Mouse (Mus musculus) olfactory bulb, adult 2 months (tissue): ENCODE data around the gene Plxdc2.

ENCODE experiments used
- CTCF ChIP-seq: fragments of 200-500 bp; IDR thresholded peaks from 2 replicates; pipeline ENCODE4 v1.5.1; 2012; ENCODE audit warnings: low read depth, mild to moderate bottlenecking, low read length, moderate library complexity; ENCODE audit not compliant: insufficient read depth
- POLR2A ChIP-seq: fragments of 200-500 bp; IDR thresholded peaks from 2 replicates; pipeline ENCODE4 v1.6.1; 2012; ENCODE audit warnings: mild to moderate bottlenecking, low read depth, low read length, moderate library complexity; ENCODE audit not compliant: insufficient read depth

DNA sequence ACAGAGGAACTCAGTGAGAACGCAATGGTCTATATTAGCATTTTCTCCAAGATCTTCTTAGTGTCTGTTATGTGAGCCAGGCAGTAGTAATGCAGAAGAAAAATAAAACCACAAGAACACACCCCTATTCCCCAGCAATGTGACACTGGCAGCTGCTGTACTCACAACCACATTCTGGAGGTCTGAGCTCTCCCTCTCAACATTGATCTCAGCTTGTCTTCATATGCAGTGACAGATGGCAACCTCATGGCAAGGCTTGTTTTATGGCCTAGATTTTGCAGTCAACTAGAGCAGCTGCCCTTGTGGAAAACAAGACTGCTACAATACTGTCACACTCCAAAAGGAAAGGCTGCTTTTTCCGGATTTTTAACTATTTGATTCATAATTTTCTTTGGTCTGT, 127.8 kb downstream of the Plxdc2 start:
- TF ChIP-seq POLR2A (no peak), CTCF (no peak)
